Mouse (Mus musculus) megakaryocyte, embryonic 14.5 days (primary cell): ENCODE measurements at regions not wholly inside any gene's neighbourhood (a gene's known extent, or its start where the extent isn't known, plus 50 kb on each side); places are given as distances from the start of the nearest gene placed in this dataset.

ENCODE experiments used
- H3K27me3 ChIP-seq: replicated peaks from 2 replicates; pipeline ENCODE3; 2012; ENCODE audit warnings: inconsistent platforms
- H3K36me3 ChIP-seq: replicated peaks from 2 replicates; pipeline ENCODE3; 2012; ENCODE audit warnings: low read length, inconsistent platforms, mixed read lengths
- H3K4me1 ChIP-seq: 2 replicates; pipeline ENCODE4 v1.6.1; 2012; ENCODE audit warnings: inconsistent platforms
- H3K4me3 ChIP-seq: replicated peaks from 2 replicates; pipeline ENCODE3; 2012; ENCODE audit warnings: moderate library complexity, mild to moderate bottlenecking, inconsistent platforms
- H3K9me3 ChIP-seq: 2 replicates; pipeline ENCODE4 v1.6.1; 2012; ENCODE audit warnings: inconsistent platforms
- FLI1 ChIP-seq: IDR thresholded peaks from 2 replicates; pipeline ENCODE4 v1.6.1; 2012; ENCODE audit warnings: low read length, inconsistent platforms, mixed read lengths
- GATA1 ChIP-seq: IDR thresholded peaks from 3 replicates; pipeline ENCODE4 v1.6.1; 2012; ENCODE audit warnings: mixed read lengths, low read length, inconsistent platforms, borderline replicate concordance

DNA sequence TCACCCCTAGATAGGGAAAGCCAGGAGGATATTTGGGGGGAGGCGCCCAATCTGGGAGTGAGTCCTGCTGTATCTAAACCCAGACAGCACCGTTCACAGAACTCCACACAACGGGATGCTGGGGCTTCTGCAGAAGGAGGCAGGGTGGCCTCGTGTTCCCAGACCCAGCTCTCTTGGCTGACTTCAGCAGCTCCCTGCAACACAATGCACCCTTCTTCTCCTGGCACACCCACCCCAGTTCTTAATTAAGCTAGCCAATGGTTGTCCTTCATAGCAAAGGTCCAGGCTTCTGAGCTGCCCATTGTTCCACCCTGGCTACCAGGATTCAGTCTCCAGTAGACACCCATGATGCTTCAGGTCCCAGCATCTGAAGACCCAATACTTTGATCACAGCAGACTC, 138.8 kb upstream of the Zmiz1 start:
- H3K4me3 ChIP-seq, result no peak overlapping the region
- H3K9me3 ChIP-seq, result no peaks in the 10 kb centered on the region
- H3K27me3 ChIP-seq, result peaks cover 56% of the 10 kb centered on the region
- peaks cover 6% of the 10 kb centered on the region; the same call in 1 of the 2 replicates for H3K4me1 ChIP-seq
- TF ChIP-seq GATA1, result no peak
- H3K36me3 ChIP-seq, result no peaks in the 10 kb centered on the region

DNA sequence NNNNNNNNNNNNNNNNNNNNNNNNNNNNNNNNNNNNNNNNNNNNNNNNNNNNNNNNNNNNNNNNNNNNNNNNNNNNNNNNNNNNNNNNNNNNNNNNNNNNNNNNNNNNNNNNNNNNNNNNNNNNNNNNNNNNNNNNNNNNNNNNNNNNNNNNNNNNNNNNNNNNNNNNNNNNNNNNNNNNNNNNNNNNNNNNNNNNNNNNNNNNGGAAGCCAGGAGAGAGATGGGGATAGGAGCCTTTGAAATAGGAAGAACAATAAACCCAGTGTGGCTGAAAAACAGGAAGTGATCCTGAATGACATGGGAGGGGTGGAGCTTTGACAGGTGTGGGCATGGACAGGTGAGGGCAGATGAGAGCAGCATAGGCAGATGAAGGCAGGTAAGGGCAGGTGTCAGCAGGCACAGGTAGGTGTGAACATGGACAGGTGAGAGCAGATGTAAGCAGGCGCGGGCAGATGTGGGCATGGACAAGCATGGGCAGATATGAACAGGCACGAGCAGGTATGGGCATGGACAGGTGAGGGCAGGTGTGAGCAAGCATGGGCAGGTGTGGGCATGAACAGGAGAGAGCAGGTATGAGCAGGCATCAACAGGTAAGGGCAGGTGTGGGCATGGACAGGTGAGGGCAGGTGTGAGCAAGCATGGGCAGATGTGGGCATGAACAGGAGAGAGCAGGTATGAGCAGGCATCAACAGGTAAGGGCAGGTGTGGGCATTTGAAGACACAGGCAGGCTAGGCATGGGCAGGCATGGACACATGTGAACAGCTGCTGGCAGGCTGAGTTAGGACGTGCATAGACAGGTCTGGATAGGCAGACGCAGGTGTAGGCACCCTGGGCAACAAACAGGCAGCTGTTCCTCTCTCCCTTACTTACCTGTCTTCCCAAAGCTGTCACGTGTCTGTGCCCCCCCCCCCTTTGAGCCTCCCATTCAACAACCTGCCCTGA, 135.2 kb upstream of the Zmiz1 start:
- Histone ChIP-seq H3K4me3 (peak overlapping the region; percentile 44), H3K4me1 (peaks cover 9% of the 10 kb centered on the region; the same call in 1 of the 2 replicates), H3K27me3 (peaks cover 28% of the 10 kb centered on the region), H3K36me3 (no peaks in the 10 kb centered on the region), H3K9me3 (peaks cover 27% of the 10 kb centered on the region)
- TF ChIP-seq GATA1 (no peak), FLI1 (no peak)

DNA sequence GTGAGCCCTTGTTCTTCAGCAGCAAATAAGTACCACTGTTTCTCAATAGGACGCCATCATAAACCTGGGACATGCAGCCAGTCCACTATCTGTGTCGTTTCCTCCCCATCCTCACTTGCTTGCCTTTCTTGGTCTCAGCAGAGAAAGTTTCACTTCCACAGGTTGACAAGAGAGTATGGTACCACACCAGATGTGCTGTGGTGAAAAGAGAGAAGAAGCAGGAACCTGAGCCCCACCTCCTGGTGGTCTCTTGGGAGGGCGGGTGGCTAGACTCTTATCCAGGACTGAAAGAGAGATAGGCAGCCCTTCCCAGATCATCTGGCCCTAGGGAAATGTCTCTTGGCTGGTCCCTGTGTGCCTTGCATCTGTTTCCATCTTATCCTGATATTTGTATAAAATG, 133.1 kb upstream of the Zmiz1 start:
- no peak overlapping the region for H3K4me3 ChIP-seq
- TF ChIP-seq FLI1, result no peak
- TF ChIP-seq GATA1, result no peak
- peaks cover 9% of the 10 kb centered on the region; the same call in 1 of the 2 replicates for H3K4me1 ChIP-seq
- peaks cover 31% of the 10 kb centered on the region for H3K9me3 ChIP-seq
- H3K27me3 ChIP-seq, result peaks cover 17% of the 10 kb centered on the region
- H3K36me3 ChIP-seq, result no peaks in the 10 kb centered on the region

DNA sequence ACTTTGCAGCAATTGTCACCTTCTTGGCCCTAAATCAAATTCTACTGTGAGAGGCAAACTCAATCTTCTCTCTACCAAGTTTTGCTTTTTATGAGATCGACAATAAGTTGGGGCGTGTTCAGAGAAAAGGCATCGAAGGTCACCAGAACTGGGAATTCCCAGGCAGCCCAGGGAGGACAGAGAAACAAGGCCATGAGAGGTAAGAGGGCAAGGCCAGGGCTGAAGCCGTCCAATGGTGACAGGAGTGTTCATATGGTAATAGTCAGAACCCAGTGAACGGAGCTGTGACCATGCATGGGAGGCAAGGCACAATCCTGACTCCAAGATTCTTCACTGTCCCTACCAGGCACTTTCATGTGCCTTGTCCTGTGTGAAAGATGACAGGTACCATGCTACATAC, 130.8 kb upstream of the Zmiz1 start:
- Histone ChIP-seq H3K27me3 (peaks cover 12% of the 10 kb centered on the region), H3K36me3 (no peaks in the 10 kb centered on the region), H3K4me1 (peaks cover 9% of the 10 kb centered on the region; the same call in 1 of the 2 replicates), H3K4me3 (no peak overlapping the region), H3K9me3 (peaks cover 31% of the 10 kb centered on the region)
- TF ChIP-seq FLI1 (no peak), GATA1 (no peak)

DNA sequence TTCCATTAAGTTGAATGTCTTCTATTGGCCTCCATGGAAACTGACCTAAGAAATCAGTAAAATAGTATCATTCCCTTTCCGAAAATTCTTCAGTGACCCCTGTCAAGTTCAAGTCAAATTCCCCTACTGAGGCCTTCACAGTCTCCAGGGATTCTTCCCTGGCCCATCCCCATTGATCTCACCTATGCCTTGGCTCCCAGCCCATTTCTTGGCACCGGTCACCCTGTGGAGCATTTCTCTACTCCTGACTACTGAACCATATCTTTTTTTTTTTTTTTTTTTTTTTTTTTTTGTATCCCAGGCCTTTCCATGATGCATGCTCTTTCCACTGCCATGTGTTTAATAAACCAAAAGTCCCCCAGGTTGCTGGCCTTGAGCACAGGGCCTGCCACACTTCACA, 124.8 kb upstream of the Zmiz1 start:
- no peaks in the 10 kb centered on the region for H3K36me3 ChIP-seq
- no peak overlapping the region for H3K4me3 ChIP-seq
- peaks cover 33% of the 10 kb centered on the region for H3K27me3 ChIP-seq
- no peaks in the 10 kb centered on the region; the same call in 1 of the 2 replicates for H3K4me1 ChIP-seq
- TF ChIP-seq FLI1 (no peak), GATA1 (no peak)
- peaks cover 26% of the 10 kb centered on the region for H3K9me3 ChIP-seq

DNA sequence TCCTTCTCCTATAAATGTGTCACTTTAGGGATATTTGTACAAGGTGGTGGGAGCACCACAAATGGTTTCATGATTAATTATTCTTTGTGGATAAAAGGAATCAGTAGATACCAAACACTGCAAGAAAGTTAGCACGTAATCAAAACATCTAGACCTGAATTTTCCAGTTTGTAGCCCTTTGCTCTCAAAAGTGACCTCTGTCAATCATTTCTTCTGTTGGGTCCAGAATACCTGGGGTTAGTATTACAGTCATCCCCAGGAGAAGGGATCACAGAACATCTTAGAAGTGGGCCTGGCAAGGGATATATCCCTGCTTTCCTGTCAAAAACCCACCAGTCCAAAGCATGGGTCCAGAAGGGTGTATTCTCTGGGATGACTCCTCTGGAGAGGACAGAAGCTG, 122.1 kb upstream of the Zmiz1 start:
- H3K9me3 ChIP-seq, result peaks cover 22% of the 10 kb centered on the region
- no peaks in the 10 kb centered on the region for H3K36me3 ChIP-seq
- H3K4me3 ChIP-seq, result no peak overlapping the region
- no peaks in the 10 kb centered on the region for H3K4me1 ChIP-seq
- peaks cover 47% of the 10 kb centered on the region for H3K27me3 ChIP-seq
- no peak for TF ChIP-seq GATA1
- TF ChIP-seq FLI1, result no peak

DNA sequence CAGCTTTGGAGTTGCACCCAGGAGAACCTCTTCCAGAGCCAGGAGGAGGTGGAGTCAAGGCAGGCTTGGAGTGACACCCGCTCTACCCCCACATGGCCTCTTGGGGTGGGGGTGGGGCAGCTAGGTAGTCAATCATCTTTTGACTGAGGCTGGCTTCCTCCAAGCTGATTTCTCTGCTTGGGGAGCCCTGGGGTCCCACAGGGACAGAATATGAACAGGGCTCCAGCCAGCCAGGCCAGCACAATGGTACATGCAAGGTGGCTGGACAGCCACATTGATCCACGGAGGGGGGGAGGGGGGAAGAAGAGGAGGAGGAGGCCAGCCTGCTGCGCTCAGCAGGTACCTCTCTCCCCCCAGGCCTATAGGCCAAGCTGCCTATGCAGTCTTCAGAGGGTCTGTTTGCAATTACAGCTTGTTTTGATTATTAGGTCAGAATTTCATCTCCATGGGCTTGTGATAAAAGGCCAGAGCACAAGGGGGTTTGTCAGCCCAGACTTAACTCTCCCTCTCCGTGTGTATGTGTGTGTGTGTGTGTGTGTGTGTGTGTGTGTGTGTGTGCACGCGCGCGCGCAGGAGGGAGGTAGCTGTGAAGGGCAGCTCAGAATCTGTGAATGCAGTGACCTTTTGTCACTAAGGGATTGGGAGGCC, 120.5 kb upstream of the Zmiz1 start:
- no peak overlapping the region for H3K4me3 ChIP-seq
- no peak for TF ChIP-seq FLI1
- TF ChIP-seq GATA1, result no peak
- peaks cover 50% of the 10 kb centered on the region for H3K27me3 ChIP-seq
- H3K9me3 ChIP-seq, result peaks cover 22% of the 10 kb centered on the region
- H3K36me3 ChIP-seq, result no peaks in the 10 kb centered on the region
- H3K4me1 ChIP-seq, result peaks cover 10% of the 10 kb centered on the region

DNA sequence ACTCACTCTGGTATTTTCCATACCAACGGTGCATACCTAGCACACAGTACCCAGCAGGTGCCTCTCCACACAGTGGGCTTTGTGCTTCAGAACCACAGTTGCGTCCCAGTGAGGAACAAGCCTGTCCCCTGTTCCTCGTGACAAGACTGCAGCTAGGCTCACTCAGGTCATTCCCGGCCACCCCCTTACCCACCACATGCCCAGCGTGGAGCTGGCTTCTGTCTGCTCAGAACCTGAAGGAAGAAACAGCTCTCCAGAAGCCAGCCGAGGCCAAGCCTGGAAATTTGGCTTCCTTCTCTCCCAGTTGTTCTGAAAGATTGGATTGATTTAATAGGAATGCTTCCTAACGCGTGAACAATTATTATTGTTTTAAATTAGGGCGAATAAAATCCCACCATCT, 118.1 kb upstream of the Zmiz1 start:
- Histone ChIP-seq H3K4me3 (no peak overlapping the region), H3K9me3 (peaks cover 9% of the 10 kb centered on the region), H3K36me3 (no peaks in the 10 kb centered on the region), H3K4me1 (peaks cover 19% of the 10 kb centered on the region), H3K27me3 (peaks cover 53% of the 10 kb centered on the region)
- no peak for TF ChIP-seq GATA1
- no peak for TF ChIP-seq FLI1

DNA sequence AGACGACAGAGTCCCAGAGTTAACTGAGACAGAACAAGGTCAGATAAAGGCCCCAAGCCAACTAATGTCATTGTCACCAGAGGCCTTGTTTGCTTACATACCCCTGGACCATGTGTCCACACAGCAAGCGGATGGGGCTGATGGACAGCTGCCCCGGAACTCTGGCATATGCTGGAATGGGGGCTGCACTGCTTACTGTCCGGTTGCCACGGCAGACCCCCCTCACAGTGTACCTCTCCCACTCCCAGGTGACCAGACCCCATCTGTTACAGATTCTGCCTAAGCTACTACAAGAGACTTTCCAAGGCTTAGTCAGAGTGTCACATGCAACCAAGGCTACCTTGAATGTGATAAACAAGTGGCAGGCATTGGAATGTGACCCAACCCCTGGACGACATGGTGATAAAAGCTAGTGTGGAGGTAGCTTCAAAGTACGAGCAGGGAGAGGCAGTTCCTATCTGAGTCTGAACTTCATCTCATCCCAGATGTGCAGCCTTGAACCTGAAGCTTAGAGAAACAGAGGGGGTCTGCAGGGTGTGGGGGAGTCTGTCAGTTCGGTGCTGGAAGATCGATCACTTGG, 117.0 kb upstream of the Zmiz1 start:
- peaks cover 51% of the 10 kb centered on the region for H3K27me3 ChIP-seq
- H3K36me3 ChIP-seq, result no peaks in the 10 kb centered on the region
- TF ChIP-seq GATA1 (no peak), FLI1 (no peak)
- no peak overlapping the region for H3K4me3 ChIP-seq
- H3K9me3 ChIP-seq, result no peaks in the 10 kb centered on the region
- peaks cover 29% of the 10 kb centered on the region for H3K4me1 ChIP-seq
